Mouse (Mus musculus) bone marrow macrophage, adult 2 months (primary cell): ENCODE data around the gene Cdpf1. TPM values are rescaled to one million over a fixed set of nuclear protein-coding genes. Genes with fewer than 3 reads are reported as not detected.

Source experiments
- H3K27ac ChIP-seq: 2 replicates; pipeline ENCODE4 v1.5.1; 2012; ENCODE audit warnings: low read depth, low read length; ENCODE audit not compliant: insufficient read depth
- H3K4me1 ChIP-seq: 2 replicates; pipeline ENCODE4 v1.6.1; 2012; ENCODE audit warnings: low read length; ENCODE audit not compliant: control insufficient read depth, insufficient read depth
- H3K4me3 ChIP-seq: 2 replicates; pipeline ENCODE4 v1.5.1; 2012; ENCODE audit warnings: mild to moderate bottlenecking, low read length, moderate library complexity; ENCODE audit not compliant: insufficient read depth
- CTCF ChIP-seq: IDR thresholded peaks from 2 replicates; pipeline ENCODE4 v1.5.1; 2012; ENCODE audit warnings: low read depth, mild to moderate bottlenecking, low read length, moderate library complexity
- POLR2A ChIP-seq: IDR thresholded peaks from 2 replicates; pipeline ENCODE4 v1.6.1; 2012; ENCODE audit warnings: mild to moderate bottlenecking, low read depth, low read length, borderline replicate concordance
- polyA plus RNA-seq: library from polyadenylated mRNA; stranded (reverse); fragments of >200 nt; gene quantifications from 2 replicates; pipeline ENCODE4 v1.2.4, GENCODE M21; 2012; ENCODE audit not compliant: missing spikeins, insufficient read depth, insufficient read length

Gene Cdpf1
- polyA plus RNA-seq, 1 experiment = 17.9 TPM

DNA sequence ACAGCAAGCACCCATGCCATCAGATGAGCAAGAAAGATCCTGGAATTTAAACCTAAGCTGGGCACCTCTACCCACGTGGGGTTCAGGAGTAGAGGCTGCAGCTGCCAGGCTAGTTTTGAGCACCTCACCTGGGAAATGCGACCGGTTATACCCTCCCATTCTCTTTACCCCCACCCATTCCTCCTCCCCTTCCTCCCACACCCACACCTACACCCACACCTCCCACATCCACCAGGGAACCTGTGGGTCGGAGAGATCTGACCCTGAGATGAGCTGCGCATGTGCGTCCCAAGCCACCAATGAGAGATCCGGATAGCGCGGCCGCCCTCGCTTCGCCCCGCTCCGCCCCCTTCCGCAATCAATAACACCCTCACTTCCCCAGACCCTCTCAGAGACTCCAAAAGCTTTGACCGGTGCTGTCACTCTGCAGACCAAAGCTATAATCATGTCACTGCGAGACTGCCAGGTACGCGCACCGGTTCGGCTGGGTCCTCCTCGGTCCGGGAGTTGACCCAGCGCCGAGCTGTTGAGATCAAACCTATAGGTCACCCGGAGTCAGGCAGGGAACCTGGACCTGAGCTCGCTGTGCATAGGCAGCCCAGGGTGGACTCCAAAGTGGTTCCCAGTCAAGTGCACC, 20.6 kb upstream of the Cdpf1 start, which contains the start of gene Ttc38:
Gene Ttc38 (plus strand): TSS at position 353 of the 637 bp plus-strand sequence.
- 0 out of 2 replicates have a peak within 1 kb of the TSS, but pooled peaks have one; percentile 19 for H3K27ac ChIP-seq

DNA sequence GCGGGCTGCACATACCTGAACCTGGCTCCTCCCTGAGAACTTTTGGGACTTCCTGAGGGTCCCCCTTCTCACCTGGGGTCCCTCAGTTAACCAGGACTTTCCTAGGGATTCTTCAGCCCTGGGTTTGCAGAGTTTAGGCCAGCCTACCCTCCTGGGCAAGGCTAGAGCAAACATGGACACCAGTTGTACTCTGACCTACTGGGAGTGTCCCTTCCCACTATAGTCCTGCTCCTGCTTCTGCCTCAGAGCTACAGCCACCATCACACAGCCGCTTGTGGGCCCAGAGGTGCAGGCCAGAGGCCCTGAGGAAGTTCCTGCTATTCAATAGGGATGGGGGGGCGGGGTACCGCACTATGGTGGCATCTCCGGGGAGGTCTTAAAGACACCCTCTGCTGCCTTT, 18.0 kb upstream of the Cdpf1 start:
- Histone ChIP-seq H3K4me1 (peaks cover 8% of the 10 kb centered on the region; the same call in 1 of the 2 replicates), H3K27ac (no peak overlapping the region), H3K4me3 (no peak overlapping the region)
- TF ChIP-seq CTCF (no peak), POLR2A (no peak)

More for the DNA sequence above, 20.6 kb upstream of the Cdpf1 start, which contains the start of gene Ttc38:
- peak within 1 kb of the TSS; percentile 90 for H3K4me3 ChIP-seq
- TF ChIP-seq POLR2A (no peak; the same call in 1 of the 2 replicates), CTCF (no peak)
- H3K4me1 ChIP-seq = peaks cover 8% of the 10 kb centered on the region; the same call in 1 of the 2 replicates

DNA sequence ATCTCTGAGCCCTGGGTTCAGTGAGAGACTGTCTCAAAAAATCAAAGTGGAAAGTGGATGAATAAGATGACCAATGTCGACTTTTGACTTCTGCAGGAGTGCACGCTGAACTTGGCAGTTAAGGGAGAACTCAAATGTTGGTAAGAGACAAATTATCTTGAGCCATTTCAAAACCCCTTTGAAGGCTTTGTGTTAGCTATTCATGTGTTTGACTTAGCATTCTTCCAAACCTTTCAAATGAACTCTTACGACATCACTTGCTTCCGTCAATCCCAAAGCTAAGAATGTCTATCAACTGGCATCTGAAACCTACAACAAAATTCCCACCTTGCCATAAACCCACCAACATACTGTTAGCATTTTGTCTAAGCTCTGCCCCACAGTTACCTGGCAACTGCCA, 16.6 kb upstream of the Cdpf1 start:
- no peak overlapping the region for H3K4me3 ChIP-seq
- TF ChIP-seq POLR2A = no peak
- TF ChIP-seq CTCF = no peak
- peaks cover 8% of the 10 kb centered on the region; the same call in 1 of the 2 replicates for H3K4me1 ChIP-seq
- H3K27ac ChIP-seq = no peak overlapping the region

DNA sequence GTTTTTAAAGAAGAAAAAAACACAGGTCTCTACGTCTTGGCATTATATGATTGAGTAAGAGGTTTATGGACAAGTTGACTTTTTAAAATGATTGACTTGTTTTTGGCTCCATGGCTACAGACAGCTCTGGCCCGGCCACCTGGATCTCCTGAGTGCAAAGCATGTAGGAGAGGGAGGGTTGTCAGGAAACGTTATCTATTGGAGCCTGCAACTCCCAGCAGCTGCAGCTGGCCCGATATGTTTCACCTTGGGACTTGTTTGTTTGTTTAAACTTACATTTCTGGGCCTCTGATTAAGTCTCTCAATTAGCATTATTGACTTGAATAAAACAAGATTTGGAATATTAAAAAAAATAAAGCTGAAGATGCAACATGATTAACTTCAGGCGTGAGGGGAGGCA, 15.2 kb upstream of the Cdpf1 start:
- Histone ChIP-seq H3K4me3 (no peak overlapping the region), H3K27ac (no peak overlapping the region), H3K4me1 (peaks cover 3% of the 10 kb centered on the region; the same call in 1 of the 2 replicates)
- no peak for TF ChIP-seq CTCF
- TF ChIP-seq POLR2A = no peak

DNA sequence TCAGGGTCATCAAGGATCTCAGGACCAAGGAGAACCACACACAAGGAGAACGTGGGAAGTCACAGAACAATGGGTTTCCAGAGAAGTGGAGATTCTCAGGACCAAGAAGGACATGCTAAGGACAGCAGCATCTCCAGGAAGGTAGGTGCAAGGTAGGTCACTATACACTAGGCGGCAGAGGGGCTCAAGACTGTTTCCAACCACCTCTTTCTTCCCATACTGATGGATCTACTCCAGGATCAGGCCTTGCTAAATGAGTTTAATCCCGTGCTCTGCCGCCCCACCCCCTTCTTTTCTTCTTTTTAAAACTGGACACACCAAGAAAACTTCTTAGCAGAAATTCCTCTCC, 10.5 kb upstream of the Cdpf1 start:
- Histone ChIP-seq H3K27ac (no peak overlapping the region), H3K4me3 (no peak overlapping the region), H3K4me1 (no peaks in the 10 kb centered on the region)
- TF ChIP-seq CTCF = no peak

DNA sequence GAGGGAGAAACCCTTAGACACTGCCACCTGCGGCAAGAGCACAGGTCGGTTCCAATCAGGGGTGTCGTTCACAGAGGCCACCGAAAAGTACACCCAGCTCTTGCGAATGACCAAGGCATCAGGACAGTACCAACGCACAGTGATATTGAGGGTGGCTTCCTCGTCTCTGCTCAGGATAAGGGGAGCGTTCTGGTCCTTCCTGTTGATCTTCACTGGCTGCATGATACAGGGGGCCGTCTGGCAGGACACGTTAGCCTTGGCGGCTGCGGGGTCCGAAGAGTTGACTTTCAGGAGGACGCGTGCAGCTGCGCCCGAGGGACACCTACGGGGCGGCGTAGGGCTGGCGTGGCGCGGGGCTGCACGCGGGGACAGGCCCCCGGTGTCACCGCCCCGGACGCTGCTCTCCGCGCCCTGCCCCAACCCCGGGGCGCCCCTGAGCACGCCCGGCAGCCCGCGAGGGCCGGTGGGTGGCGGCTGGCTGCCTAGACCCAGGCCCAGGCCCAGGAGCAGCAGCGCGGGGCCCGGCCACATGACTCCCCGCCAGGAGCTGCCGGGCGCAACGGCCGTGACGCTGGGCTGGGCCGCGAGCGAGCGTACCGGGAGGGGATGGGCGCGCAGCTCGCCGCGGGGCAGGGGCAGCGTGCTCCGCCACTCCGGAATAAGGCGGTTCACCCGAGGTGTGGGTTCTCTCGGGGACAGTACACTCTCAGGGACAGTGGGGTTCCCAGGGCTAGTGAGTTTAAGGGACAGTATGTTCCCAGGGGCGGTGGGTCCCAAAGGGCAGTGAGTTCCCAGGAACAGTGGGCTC, 9.9 kb upstream of the Cdpf1 start, which contains the start of gene Pkdrej:
Gene Pkdrej (minus strand): TSS at position 532 of the 808 bp plus-strand sequence.
- Histone ChIP-seq H3K27ac (no peak within 1 kb of the TSS), H3K4me1 (no peaks in the 10 kb centered on the region), H3K4me3 (no peak within 1 kb of the TSS)
- TF ChIP-seq POLR2A (no peak), CTCF (no peak)

DNA sequence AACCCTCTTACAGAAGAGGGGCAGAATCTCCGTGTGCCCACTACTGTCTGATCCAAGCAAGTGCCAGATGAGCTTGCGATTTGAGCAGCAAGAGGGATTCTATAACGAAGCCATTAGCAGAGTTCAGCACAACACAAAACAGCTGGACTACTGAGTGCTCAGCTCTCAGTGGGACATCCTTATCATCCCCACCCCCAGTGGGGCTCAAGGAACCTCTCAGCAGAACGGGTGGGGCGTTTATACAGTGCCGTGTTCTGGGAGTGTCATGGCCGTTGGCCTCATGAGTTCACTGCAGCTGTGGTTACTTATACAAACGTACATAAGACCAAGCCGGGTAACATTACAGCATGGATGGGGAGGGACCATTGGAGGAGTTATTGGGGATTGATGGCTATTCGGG, 1.9 kb upstream of the Cdpf1 start:
- TF ChIP-seq CTCF (no peak), POLR2A (no peak)
- H3K27ac ChIP-seq = no peak overlapping the region
- peaks cover 5% of the 10 kb centered on the region; the same call in 1 of the 2 replicates for H3K4me1 ChIP-seq
- H3K4me3 ChIP-seq = no peak overlapping the region

DNA sequence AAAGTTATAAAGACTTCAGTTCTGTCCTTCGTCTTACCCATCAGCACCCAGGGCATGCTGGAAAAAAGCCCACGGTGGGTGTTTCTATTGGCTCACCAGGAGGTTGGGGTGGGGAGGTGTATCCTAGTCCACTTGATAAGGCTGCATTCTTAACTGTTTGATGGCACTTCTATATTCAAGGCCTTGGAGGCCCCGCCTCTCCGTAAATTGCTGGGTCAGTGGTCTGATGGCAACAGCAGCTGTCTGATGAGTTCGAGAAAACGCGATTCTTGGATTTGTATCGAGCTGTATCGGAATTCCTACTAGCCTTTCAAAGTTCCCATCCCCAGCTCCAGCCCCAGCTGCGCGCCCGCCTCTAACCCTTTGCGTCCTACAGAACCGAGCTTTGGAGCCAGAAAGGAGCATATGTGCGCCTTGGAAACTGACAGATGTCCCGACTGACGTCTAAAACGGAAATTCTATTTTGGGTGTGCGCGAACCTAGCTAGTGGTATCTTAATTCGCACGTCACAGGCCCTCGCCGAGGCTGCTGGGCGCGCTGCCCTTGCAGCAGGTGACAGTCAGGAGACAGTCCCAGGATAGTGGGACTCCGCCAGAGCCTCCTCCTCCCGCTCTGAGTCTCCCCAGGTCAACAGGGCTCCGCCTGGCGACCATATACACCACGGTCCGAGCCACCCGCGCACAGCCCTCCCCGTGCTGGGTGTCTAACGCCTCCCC, 533 bp downstream of the Cdpf1 start:
- Histone ChIP-seq H3K4me1 (peaks cover 5% of the 10 kb centered on the region; the same call in 1 of the 2 replicates), H3K27ac (peak overlapping the region; percentile 23), H3K4me3 (peak overlapping the region; percentile 70)
- TF ChIP-seq POLR2A (no peak), CTCF (no peak)

DNA sequence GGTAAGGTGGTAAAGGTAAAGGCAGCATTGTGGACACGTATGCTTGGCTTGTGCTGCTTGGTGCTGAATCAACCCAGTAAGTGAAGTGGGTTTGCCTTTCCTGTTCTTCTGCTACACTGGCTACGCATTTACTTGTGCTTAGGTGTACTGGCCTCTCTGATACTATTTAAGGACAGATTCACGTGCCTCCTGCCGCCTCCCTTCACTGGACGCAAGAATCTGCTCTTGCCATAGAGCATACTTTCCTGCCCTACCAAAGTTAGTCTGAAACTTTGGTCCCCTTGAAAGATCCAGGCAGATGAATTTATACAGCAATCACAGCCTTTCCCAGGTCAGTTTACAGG, 1.1 kb downstream of the Cdpf1 start:
- H3K4me3 ChIP-seq = peak overlapping the region; percentile 70
- H3K4me1 ChIP-seq = peaks cover 5% of the 10 kb centered on the region; the same call in 1 of the 2 replicates
- TF ChIP-seq CTCF = no peak
- TF ChIP-seq POLR2A = no peak
- H3K27ac ChIP-seq = no peak overlapping the region

DNA sequence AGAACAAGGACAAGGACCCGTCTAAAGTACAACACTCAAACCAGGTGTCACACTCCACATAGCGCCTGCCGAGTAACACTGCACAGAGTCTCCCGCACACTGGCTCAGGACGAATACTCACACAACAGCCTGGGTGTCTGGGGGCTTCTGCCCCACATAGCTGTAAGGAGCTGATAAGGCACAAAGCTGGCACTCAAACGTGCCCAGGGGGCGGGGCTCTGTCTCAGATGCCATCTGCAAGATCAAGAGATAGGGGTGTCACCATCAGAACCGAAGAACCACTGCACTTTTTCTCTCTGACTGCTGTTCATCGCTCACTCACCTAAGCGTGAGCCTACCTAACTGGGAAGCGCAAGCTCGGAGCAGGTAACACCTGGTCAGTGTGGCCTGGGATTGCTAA, 2.4 kb downstream of the Cdpf1 start:
- Histone ChIP-seq H3K4me1 (peaks cover 5% of the 10 kb centered on the region; the same call in 1 of the 2 replicates), H3K4me3 (no peak overlapping the region), H3K27ac (no peak overlapping the region)
- TF ChIP-seq POLR2A (no peak), CTCF (no peak)
